In the genomic region with DNA sequence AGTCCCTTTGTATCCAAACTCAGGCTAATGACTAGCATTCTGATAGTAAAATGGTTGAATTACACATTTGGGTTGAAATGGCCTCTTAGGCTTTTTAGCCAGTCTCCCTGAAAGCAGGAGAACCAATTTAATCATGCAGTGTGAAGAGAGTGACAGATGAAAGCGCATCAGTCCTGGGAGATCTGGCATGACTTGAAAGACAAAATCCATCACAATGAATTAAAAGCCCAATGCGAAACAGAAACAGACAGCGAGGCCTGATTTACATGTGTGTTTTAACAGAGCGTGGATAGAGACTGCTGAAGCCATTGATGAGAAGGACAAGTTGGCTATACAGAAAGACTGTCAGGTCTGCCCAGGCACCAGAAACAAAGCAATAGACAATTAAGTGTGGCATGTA, we compare ENCODE assay signal across 14 mouse cellular contexts.
DNase-seq lines count a peak whose midpoint lies in the region; ATAC-seq and TF ChIP-seq lines count a peak whose summit lies in the region.
"Had no signal": no experiment of that assay in that cellular context is flagged by ENCODE, and none has a peak within 500 bp of the region (broad histone marks: within the 10 kb centered on the region; RNA-seq: fewer than 3 reads in every experiment).

No protein-coding gene starts in this region.

- H3K9me3 ChIP-seq in forebrain, embryonic 11.5 days (ENCODE audit: control insufficient read depth, low read length), result no peaks in the 10 kb centered on the region
- no peaks in the 10 kb centered on the region for H3K9me3 ChIP-seq in forebrain, embryonic 10.5 days
- no peaks in the 10 kb centered on the region for H3K9me3 ChIP-seq in hindbrain, embryonic 12.5 days (replicated peaks)
- H3K9me3 ChIP-seq in midbrain, embryonic 14.5 days (ENCODE audit: control insufficient read depth, low read length), result no peaks in the 10 kb centered on the region
- H3K9me3 ChIP-seq in stomach, postnatal 0 days (ENCODE audit: control insufficient read depth, low read length), result no peaks in the 10 kb centered on the region
- H3K9me3 ChIP-seq: embryonic facial prominence, embryonic 15.5 days; kidney, embryonic 15.5 days had no signal

- H3K9ac ChIP-seq in forebrain, embryonic 11.5 days (ENCODE audit: low read length), result no peak overlapping the region
- no peak overlapping the region for H3K9ac ChIP-seq in hindbrain, embryonic 12.5 days
- H3K9ac ChIP-seq in midbrain, embryonic 14.5 days (replicated peaks; ENCODE audit: low read length), result no peak overlapping the region
- no peak overlapping the region for H3K9ac ChIP-seq in stomach, postnatal 0 days (ENCODE audit: low read length)
- H3K9ac ChIP-seq: embryonic facial prominence, embryonic 15.5 days; kidney, embryonic 15.5 days had no signal

- DNase-seq in forebrain, embryonic 11.5 days (ENCODE audit: low spot score), result no peak
- DNase-seq in forebrain, embryonic 10.5 days (ENCODE audit: extremely low spot score, low spot score), result no peak
- DNase-seq in midbrain, embryonic 14.5 days, result peak; percentile 88
- DNase-seq in retina, postnatal 1 day, result peak; percentile 87
- DNase-seq in cerebellum, adult 9-11 months, result no peak
- no peak for DNase-seq in stomach, postnatal 0 days (ENCODE audit: low spot score)
- DNase-seq in T-cell, adult 2 months (ENCODE audit: low spot score), result no peak
- DNase-seq: cerebellum, adult 8-10 months; lung, postnatal 36 days; right cerebral cortex, postnatal 25 days; thymus, postnatal 36 days had no signal

- 34% methylated on average over 4 of the region's 4 CpGs for WGBS in forebrain, embryonic 11.5 days
- 61% methylated on average over 4 of the region's 4 CpGs for WGBS in forebrain, embryonic 10.5 days
- WGBS in hindbrain, embryonic 12.5 days, result 37% methylated on average over 4 of the region's 4 CpGs
- 3% methylated on average over 4 of the region's 4 CpGs for WGBS in midbrain, embryonic 14.5 days
- WGBS in stomach, postnatal 0 days, result 66% methylated on average over 4 of the region's 4 CpGs

- no peak for TF ChIP-seq EP300 in stomach, postnatal 0 days (optimal IDR thresholded peaks at IDR 0.05)

- no peak overlapping the region for H3K4me2 ChIP-seq in forebrain, embryonic 11.5 days (ENCODE audit: low read depth, low read length, severe bottlenecking)
- H3K4me2 ChIP-seq in hindbrain, embryonic 12.5 days (replicated peaks), result no peak overlapping the region
- no peak overlapping the region for H3K4me2 ChIP-seq in midbrain, embryonic 14.5 days (ENCODE audit: low read length)
- H3K4me2 ChIP-seq in stomach, postnatal 0 days (replicated peaks; ENCODE audit: low read depth), result no peak overlapping the region
- H3K4me2 ChIP-seq: embryonic facial prominence, embryonic 15.5 days; kidney, embryonic 15.5 days had no signal

- H3K27ac ChIP-seq in forebrain, embryonic 11.5 days (ENCODE audit: low read depth, low read length), result no peak overlapping the region
- no peak overlapping the region for H3K27ac ChIP-seq in forebrain, embryonic 10.5 days
- no peak overlapping the region for H3K27ac ChIP-seq in hindbrain, embryonic 12.5 days
- no peak overlapping the region; the same call in 1 of the 2 replicates for H3K27ac ChIP-seq in midbrain, embryonic 14.5 days (replicated peaks; ENCODE audit: low read depth, low read length)
- no peak overlapping the region for H3K27ac ChIP-seq in stomach, postnatal 0 days (replicated peaks)
- H3K27ac ChIP-seq: embryonic facial prominence, embryonic 15.5 days; kidney, embryonic 15.5 days had no signal

- H3K4me3 ChIP-seq in forebrain, embryonic 11.5 days (ENCODE audit: low read depth, low read length), result no peak overlapping the region
- H3K4me3 ChIP-seq in forebrain, embryonic 10.5 days, result no peak overlapping the region
- H3K4me3 ChIP-seq in hindbrain, embryonic 12.5 days, result no peak overlapping the region
- no peak overlapping the region for H3K4me3 ChIP-seq in midbrain, embryonic 14.5 days (replicated peaks; ENCODE audit: low read depth, low read length)
- no peak overlapping the region for H3K4me3 ChIP-seq in stomach, postnatal 0 days (ENCODE audit: low read depth, low read length)
- H3K4me3 ChIP-seq: embryonic facial prominence, embryonic 15.5 days; kidney, embryonic 15.5 days had no signal

- H3K36me3 ChIP-seq in forebrain, embryonic 11.5 days (ENCODE audit: control insufficient read depth, insufficient read depth, low read length), result no peaks in the 10 kb centered on the region
- no peaks in the 10 kb centered on the region for H3K36me3 ChIP-seq in forebrain, embryonic 10.5 days (replicated peaks)
- H3K36me3 ChIP-seq in hindbrain, embryonic 12.5 days, result no peaks in the 10 kb centered on the region
- no peaks in the 10 kb centered on the region for H3K36me3 ChIP-seq in midbrain, embryonic 14.5 days (ENCODE audit: control insufficient read depth, insufficient read depth, low read length)
- no peaks in the 10 kb centered on the region for H3K36me3 ChIP-seq in stomach, postnatal 0 days (ENCODE audit: control insufficient read depth, insufficient read depth, low read length)
- H3K36me3 ChIP-seq: embryonic facial prominence, embryonic 15.5 days; kidney, embryonic 15.5 days had no signal

- H3K27me3 ChIP-seq in forebrain, embryonic 11.5 days (ENCODE audit: control insufficient read depth, insufficient read depth, low read length), result no peaks in the 10 kb centered on the region
- no peaks in the 10 kb centered on the region for H3K27me3 ChIP-seq in forebrain, embryonic 10.5 days (ENCODE audit: poor library complexity, severe bottlenecking)
- H3K27me3 ChIP-seq in hindbrain, embryonic 12.5 days, result no peaks in the 10 kb centered on the region
- H3K27me3 ChIP-seq in midbrain, embryonic 14.5 days (ENCODE audit: control insufficient read depth, insufficient read depth, low read length), result no peaks in the 10 kb centered on the region
- no peaks in the 10 kb centered on the region for H3K27me3 ChIP-seq in stomach, postnatal 0 days (ENCODE audit: control insufficient read depth, insufficient read depth, low read length)
- H3K27me3 ChIP-seq: embryonic facial prominence, embryonic 15.5 days; kidney, embryonic 15.5 days had no signal

- peak; percentile 84 for ATAC-seq in forebrain, embryonic 11.5 days (replicated peaks; ENCODE audit: low FRiP score)
- peak; percentile 82 for ATAC-seq in hindbrain, embryonic 12.5 days (ENCODE audit: low FRiP score)
- peak; percentile 91 for ATAC-seq in midbrain, embryonic 14.5 days (ENCODE audit: low FRiP score, low TSS enrichment)
- ATAC-seq in stomach, postnatal 0 days (ENCODE audit: low FRiP score, low TSS enrichment), result no peak

- no peaks in the 10 kb centered on the region for H3K4me1 ChIP-seq in forebrain, embryonic 11.5 days (replicated peaks; ENCODE audit: control insufficient read depth, insufficient read depth, low read length)
- H3K4me1 ChIP-seq in forebrain, embryonic 10.5 days, result 0 out of 2 replicates have a peak, but pooled peaks cover 7% of the 10 kb centered on the region
- no peaks in the 10 kb centered on the region for H3K4me1 ChIP-seq in hindbrain, embryonic 12.5 days
- H3K4me1 ChIP-seq in midbrain, embryonic 14.5 days (ENCODE audit: control insufficient read depth, insufficient read depth, low read length), result 0 out of 2 replicates have a peak, but pooled peaks cover 2% of the 10 kb centered on the region
- no peaks in the 10 kb centered on the region for H3K4me1 ChIP-seq in stomach, postnatal 0 days (replicated peaks; ENCODE audit: control insufficient read depth, insufficient read depth)
- H3K4me1 ChIP-seq: embryonic facial prominence, embryonic 15.5 days; kidney, embryonic 15.5 days had no signal

- no peak for TF ChIP-seq CTCF in stomach, postnatal 0 days (IDR thresholded peaks at IDR 0.05; ENCODE audit: low read depth)

Comparison
In these comparisons a context has a peak if more than half of its experiments do, and no peak if none do; other contexts are left out.
1. DNase-seq: peak in midbrain, embryonic 14.5 days (single experiment) and retina, postnatal 1 day (single experiment); none in forebrain, embryonic 11.5 days (single experiment), forebrain, embryonic 10.5 days (single experiment), cerebellum, adult 9-11 months (single experiment), stomach, postnatal 0 days (single experiment) and T-cell, adult 2 months (single experiment).